Mouse (Mus musculus): Measurements from ENCODE around the gene Cdsn.

DNA sequence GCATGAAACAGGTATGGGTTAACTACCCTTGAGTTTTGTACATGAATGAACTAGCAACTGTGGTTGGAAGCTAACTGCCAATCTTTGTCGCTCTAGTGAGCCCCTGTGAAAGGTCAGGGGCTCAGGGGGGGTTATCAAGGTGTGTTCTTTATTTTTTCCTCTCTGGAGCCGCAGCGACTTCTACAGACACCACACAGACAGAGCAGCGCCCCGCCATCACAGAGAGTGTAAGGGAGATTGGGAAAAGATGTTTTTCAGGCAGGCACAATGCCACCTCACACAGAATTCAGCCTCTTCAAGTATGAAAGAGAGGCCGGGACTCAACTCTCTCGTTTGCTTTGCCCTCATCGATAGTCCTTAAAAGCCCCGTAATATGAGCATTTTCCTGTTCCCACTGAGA, 40.2 kb downstream of the Cdsn start:
- TF ChIP-seq POLR2A (IDR thresholded peaks at IDR 0.05; ENCODE audit: borderline replicate concordance, control insufficient read depth, low read depth, low read length) (no peak), CTCF (IDR thresholded peaks at IDR 0.05; ENCODE audit: control insufficient read depth, insufficient read depth, low read length) (no peak)
